Mouse (Mus musculus): ENCODE data around the gene Arfip1.

Arfip1 gene

GRCm38 (mm10) chr3:84582023-84582912 lies at the start of gene Arfip1:
Gene Arfip1, minus strand, starts transcription at chr3:84582625.
- DNase-seq, result peak; percentile 99

- DNase-seq, result no peak
Observed at GRCm38 (mm10) chr3:84631586-84631985, 49.2 kb upstream of the Arfip1 start.

- DNase-seq, result no peak
Observed at GRCm38 (mm10) chr3:84622026-84622425, 39.6 kb upstream of the Arfip1 start.

- no peak for DNase-seq
Observed at GRCm38 (mm10) chr3:84619725-84620124, 37.3 kb upstream of the Arfip1 start.

- no peak for DNase-seq
Observed at GRCm38 (mm10) chr3:84619056-84619455, 36.6 kb upstream of the Arfip1 start.

DNA sequence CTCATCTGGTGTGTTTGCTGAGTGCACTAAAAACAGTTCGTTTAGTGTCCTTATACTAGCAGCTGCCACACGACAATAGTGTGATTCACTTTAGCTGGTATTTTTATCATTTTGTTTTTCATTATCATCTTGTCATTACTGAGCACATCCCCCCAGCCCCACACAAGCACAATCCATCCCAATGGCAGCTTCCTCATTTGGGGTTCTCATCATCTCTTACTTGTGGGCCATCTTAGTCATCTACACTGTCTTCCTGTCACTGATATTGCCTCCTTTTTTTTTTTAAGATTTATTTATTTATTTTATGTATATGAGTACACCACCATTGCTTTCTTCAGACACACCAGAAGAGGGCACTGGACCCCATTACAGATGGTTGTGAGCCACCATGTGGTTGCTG lies 36.2 kb upstream of the Arfip1 start:
- DNase-seq, result no peak

DNA sequence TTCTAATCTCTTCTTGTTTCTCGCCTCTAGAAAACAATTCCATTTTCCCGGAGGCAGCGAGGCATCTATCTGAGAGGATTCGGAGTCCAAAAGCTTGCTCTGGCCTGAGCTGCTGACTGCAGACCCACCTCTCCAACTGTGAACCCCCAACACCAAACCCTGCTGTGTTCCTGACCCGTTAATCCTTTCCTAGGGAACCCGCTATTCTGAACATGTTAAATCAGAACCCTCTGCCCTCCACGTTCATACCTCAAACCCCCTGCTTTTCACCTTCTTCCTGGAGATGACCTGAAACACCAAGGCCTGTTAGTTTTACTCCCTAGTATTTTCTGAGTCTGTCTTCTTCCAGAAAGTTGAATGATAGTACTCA lies 33.4 kb upstream of the Arfip1 start:
- no peak for DNase-seq

DNA sequence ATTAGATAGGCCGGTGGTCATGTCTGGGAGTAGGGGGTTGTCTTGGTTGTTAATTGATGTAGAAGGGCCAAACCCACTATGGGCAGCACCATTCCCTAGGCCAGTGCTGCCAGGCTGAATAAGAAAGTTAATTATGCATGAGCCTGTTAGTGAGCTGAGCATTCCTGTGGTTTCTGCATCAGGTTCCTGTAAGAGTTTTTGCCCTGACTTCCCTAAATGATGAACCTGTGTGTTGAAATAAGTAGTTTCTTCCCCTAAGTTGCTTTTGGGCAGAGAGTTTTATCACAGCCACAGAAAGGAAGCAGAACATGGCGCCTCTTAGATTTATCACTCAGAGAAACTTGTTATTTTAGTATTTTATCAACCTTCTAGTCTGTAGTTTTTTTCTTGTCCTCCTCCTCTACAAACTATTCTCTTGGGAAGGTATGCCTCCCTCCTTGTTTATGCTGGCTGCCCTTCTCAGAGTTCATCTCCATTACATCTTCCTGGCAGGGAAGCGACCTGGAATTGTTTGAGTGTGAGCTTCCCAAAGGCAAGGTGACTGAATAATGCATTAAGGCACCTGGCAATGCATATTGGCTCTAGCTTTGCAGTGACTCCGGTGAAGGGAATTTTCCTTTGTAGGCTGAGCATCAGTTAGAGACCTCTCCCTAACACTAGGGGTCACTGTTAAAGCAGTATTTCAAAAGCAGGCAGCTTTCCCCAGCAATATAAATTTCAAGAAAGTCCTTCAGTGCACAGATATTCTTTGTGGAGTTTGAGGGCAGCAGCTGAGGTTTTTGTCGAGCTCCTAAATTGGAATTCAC lies 32.8 kb upstream of the Arfip1 start:
- DNase-seq, result peak in 1 of 2 experiments; percentile 22

DNA sequence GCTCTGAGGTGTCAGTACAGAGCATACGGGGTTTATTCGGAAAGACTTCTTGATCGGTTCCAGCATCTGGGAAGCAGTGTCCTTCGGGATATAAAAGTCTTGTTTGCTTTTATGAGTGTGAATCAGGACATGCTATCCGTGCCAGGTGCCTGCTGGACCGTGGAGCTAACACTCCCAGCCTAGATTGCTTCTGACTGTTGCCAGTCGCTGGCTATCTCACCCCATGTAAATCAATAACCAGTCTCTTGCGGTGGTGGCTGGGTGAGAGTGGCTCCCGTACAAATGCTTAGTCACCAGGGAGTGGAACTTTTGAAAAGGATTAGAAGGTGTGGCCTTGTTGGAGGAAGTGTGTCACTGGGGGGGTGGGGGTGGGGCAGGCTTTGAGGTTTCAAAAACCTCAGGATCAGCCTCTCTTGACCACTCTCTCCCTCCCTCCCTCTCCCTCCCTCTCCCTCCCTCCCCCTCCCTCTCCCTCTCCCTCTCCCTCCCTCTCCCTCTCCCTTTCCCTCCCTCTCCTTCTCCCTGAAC lies 27.8 kb upstream of the Arfip1 start:
- peak; percentile 78 to 88 for DNase-seq

DNA sequence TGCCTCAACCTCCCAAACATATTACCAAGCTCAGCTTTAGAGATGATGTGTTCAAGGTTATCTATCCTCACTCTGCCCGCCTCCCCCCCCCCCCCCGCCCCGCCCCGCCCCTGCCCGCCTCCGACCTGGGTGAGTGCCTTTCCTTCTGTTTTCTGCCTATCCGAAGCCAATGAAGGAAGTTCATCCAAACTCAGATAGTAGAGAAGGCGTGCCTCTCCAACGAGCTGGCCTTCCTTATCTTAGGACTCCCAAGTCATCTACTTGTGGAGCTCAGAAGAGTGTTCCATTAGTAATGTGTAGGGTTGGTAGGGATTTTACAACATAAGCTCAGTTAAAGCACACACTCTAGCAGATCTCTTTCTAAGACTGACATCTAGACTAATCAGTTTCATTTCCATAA lies 20.8 kb upstream of the Arfip1 start:
- no peak for DNase-seq

DNA sequence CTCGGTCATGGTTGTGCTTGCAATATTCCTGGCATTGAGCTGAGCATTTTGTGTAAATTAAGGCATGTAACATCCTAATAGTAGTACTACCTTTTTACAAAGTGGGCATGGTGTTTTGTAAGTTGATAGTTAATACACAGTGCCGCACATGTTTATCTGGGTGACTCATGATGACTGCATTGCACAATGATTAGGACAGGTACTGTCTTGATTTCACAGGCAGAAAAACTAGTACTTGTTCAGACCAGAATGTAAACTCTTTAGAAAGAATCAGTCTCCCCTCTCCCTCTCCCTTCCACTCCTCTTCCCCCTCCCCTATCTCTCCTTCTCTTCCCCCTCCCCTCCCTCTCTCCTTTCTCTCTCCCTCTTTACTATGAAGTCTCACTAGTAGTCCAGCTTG lies 20.3 kb upstream of the Arfip1 start:
- no peak for DNase-seq

- DNase-seq, result peak; percentile 18 to 51
Observed at GRCm38 (mm10) chr3:84601870-84602495, 19.6 kb upstream of the Arfip1 start.

GRCm38 (mm10) chr3:84598756-84599155 lies 16.3 kb upstream of the Arfip1 start:
- no peak for DNase-seq

- DNase-seq, result no peak
Observed at GRCm38 (mm10) chr3:84597996-84598734, 15.7 kb upstream of the Arfip1 start.

GRCm38 (mm10) chr3:84595677-84596234 lies 13.3 kb upstream of the Arfip1 start:
- no peak for DNase-seq

- DNase-seq, result no peak
Observed at GRCm38 (mm10) chr3:84594894-84595676, 12.7 kb upstream of the Arfip1 start.

DNA sequence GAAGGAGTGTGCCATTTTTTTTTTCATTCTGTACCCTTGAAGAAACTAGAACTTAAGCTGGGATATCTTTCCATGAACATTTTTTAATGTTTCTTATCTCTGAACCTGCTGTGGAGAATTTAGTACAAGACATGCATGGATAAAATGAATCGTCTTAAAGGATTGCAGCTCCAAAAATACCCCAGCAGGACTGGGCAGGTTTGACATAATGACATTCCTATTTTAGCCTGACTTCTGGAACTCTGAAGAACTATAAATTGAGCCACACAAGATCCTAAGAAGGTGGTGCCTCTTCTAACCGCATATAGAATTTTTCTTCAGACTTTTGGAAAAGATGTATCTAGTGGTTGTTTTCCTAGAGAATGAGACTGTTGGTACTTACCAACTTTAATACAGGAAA lies 10.8 kb upstream of the Arfip1 start, which contains the start of gene Tigd4:
Tigd4 (plus strand) TSS at position 301 of the 400 bp plus-strand sequence.
- DNase-seq, result no peak

- DNase-seq, result no peak
Observed at GRCm38 (mm10) chr3:84586736-84587135, 4.3 kb upstream of the Arfip1 start.

GRCm38 (mm10) chr3:84582913-84583276 lies 470 bp upstream of the Arfip1 start:
- no peak for DNase-seq

GRCm38 (mm10) chr3:84581696-84582022 lies 766 bp downstream of the Arfip1 start:
- DNase-seq, result no peak

DNA sequence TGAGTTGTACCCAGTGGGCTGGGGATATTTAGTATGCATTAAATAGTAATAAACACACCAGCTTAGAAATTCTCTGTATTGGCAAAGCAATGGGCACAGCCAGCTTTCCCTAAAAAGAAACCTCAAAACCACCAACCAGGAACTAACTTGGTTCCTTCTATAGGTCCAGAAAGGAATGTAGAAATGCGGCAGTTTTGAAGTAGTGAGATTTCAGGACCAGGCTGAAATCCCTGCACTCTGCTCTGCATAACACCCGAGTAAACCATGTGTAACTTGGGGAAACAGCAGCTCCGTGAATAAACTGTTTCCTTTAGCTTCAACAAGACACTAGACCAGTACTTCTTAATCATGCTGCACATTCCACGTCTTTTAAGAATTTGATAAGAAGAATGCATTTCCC lies 1.7 kb downstream of the Arfip1 start:
- no peak for DNase-seq
